Mouse (Mus musculus) gastrocnemius, postnatal 14 days (tissue): ENCODE measurements around the gene Wdr20. TPM values are rescaled to one million over a fixed set of nuclear protein-coding genes. Genes with fewer than 3 reads are reported as not detected.

Experiments
- DNase-seq: peaks from one replicate; pipeline ENCODE4 v3.0.0; 2021; ENCODE audit warnings: mixed read lengths
- intact Hi-C: fragments of 180-260 bp; cut with DNase I; formaldehyde crosslinking; loops from one replicate; pipeline ENCODE4 v1.15.1; 2025; ENCODE audit warnings: low total_unique reads
- total RNA-seq, 2 experiments: library from RNA; stranded (reverse); gene quantifications; 2 replicates each; pipeline ENCODE4 v1.2.3; 2021

The Wdr20 gene
- total RNA-seq, 2 experiments from 2014 or later, result 19.1 to 20.3 TPM

DNA sequence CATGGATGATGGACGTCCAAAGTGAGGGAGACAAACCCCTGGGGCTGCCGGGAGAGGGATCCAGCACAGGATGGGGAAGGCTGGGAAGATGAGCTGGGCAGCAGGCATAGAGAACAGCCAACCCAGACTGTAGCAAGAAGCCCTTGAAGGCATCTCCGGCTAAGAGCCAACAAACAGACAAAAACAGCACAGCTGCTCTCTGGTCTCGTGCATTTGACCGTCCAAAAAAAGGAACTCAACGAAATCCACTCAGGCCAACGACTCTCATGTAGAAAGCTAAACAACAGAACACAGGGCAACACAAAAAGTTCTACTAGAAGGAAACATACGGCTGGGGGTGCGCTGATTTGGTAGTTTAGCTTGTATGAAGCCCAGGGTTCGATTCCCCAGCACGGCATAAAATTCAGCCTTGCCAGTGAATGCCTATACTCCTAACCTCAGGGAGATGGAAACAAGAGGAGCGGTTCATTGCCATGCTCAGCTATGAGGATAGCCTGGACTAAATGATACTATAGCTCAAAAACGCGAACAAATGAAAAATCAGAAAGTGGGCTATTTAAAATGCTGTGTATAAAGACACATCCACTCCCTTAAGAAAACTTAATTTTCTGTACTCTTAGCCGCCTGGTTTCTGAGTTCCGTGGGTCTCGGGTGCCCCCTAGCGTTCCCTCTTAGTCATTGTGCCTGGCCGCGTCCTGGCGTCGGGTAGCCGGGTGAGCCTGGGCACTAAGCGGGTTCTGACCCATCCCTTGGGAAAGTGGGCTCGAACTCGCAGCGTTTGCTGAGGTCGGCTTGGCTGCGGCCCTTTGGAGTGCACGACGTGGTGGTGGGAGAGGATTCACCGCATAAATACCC, 105.7 kb downstream of the Wdr20 start:
- intact Hi-C loops, result loop anchor here (5.0 kb wide), 1 partner anchor 246 kb away; no protein-coding TSS in a partner anchor
- DNase-seq, result peak; percentile 80

DNA sequence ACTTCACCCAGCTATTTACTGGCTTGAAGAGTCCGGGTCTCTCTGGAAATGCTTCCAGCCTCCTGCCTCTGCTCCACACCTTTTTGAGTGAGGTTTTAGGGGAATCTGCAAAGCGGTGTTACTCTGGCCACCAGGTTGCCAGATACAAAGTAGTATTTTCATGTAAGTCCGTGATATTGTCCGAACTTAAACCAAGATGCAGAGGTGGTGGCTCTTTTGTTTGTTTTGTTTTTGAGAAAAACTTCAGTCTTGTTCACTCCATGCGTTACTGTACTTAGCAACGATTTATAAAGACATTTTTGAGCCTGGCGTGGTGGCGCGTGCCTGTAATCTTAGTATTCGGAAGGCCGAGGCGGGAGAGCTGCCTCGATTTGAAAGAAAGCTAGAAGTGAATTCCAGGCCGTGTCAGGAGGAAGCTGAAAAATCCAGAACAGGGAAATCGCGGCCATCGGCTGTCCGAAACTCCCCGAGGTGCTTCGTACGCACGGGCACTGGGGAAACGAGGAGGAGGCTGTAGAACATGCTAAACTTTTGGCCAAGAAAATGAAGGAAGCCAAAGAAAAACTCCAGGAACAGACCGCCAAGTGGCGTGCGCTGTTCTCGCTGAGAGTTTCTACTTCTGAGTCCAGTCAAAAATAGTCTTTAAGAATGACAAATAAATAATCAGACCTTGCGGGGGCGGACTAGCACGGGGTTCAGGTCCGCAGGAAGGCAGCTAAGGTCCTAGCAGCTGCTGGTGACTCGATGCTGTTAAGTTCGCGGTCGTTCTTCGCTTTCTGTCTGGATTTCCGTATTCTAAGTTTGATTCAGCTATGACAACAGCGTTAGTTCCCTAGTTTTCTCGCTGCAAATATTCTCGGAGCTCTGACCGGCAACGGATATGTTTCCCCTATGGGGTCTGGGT, 106.7 kb downstream of the Wdr20 start:
- no peak for DNase-seq
- intact Hi-C loops, result loop anchor here (5.0 kb wide), 1 partner anchor 247 kb away; no protein-coding TSS in a partner anchor

DNA sequence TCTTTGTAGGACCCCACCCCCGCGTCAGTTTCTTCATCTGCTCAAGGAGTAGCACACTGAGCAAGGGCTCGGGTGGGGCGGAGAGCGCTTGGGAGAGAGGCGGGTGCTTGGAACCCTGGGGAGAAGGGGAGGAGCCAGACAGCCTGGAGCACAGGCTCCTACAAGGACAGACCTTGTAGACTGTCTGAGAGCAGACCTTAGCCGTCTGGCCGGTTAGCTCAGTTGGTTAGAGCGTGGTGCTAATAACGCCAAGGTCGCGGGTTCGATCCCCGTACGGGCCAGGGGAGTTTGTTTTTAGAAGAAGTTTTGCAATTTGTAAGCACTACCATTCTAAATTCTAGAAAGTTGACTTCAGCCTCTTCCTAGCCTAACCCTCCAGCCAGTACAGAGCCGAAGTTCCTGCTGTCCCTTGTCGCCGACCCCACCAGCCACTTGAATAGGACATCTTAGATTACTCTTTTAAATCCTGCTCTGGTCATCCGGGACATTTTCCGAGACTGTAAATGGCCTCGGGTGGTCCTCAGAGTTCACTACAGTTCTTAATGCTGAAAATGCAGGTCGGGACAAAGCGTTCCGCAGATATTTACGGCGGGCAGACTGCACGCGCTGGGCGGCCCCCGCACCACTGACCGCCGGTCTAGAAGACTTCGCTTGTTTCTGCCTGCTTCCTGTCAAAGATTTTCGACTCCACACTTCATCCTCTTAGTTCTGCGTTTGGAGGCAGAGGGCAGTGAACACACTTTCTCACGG, 107.6 kb downstream of the Wdr20 start:
- intact Hi-C loops, result no loop called here
- DNase-seq, result peak; percentile 89

DNA sequence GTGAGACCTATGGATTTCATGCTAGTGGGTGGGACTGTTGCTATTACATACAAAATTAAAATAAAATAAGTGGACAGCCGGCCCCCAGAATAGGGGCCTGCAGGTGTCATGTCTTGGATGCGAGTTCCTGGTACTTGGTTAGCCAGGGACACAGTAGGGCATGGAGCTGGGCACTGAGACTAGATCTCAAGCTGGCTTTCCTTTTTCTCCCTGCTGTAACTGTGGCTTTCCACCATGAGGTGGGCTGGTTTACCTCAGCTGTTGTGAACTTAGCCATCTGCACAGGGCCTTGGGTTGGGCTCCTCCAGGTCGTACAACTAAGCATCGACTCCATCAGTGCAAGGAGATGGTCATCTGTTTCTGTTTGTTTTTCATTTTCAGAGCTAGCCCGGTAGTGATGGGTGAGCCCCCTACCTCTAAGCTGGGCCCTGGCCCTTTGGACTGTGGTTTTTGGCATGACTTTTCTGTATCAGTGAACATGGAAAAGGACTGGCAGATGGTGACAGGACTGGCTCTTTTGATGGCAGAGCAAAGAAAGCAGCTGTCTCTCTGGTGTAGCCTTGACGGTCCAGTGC, 108.5 kb downstream of the Wdr20 start:
- no peak for DNase-seq
- intact Hi-C loops, result no loop called here

DNA sequence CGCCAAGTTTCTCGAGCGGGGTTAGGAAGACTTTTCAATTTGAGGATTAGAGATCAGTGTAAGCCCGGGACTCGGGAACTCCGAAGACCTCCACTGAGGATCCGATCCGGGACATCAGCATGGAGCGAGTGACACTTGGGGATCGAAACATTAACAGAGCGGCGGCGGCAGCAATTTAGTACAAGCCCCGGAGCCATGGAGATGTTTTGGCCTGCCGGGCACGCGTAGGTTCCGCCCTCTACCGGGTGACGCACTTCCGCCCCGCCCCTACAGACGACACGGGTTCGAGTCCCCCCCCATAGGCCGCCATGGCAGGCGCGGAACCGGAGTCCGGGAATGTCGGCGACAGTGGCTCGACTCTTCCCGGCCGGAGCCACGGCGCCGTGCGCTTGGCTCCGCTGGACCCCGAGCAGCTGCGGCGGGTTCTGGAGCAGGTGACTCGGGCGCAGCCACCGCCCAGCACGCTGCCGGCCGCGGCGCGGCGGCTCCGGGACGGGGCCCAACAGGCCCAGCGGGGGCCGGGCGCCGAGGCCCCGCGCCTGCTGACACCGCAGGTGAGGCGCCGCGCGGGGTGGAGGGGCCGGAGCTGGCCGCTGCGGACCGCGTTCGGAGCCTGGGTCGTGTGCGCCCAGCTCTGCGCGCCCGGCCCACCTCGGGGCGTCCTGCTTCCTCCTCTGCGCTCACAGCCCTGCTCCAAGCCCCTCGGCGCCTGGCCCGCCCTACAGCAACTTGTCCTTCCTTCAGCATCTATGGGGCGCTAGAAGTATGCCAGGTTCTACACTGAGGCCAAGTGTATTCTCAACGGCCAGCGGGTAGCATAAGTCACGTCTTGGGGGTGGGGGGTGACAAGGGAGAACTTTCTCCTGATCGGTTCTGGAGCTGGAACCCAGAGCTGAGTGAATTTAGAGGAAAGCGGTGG, 112.5 kb downstream of the Wdr20 start, which contains the start of gene Zfp839:
Gene Zfp839, plus strand, starts transcription at position 244 of the 919 bp plus-strand sequence.
- intact Hi-C loops, result no loop called here
- DNase-seq, result peak; percentile 86

DNA sequence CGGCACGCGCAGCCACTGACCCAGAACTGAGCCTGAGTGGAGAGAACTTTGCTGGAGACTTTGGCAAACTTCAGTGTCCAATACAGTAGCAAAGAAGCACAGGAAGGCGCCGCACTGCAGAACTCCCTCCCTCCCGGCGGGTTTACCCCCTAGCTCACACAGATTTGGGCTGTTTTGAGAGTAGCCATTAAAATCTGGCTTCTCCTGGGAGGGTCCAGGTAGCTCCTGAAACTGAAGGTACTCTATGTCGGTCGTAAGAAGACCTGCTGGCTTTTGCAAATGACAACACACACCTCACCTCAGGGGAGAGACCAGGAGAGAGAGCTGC, 113.1 kb downstream of the Wdr20 start:
- DNase-seq, result no peak
- intact Hi-C loops, result no loop called here

DNA sequence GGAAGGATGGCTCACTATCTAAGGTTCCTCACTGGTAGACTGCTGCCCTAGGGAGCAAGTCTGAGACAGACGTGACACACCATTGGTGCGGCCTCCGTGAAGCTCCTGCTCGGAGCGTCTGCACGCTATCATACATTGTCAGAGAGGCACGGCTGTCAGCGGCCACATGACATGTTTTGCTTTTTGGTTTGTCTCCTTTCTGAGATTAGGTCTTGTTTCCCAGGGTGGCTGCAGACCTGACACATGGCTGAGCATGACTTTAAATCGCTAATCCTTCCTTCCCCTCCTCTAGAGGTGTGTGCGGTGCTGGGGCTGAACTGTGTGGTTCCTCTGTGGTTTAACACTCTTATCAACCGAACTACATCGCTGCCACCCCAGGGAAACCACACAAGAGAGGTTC, 113.7 kb downstream of the Wdr20 start:
- intact Hi-C loops, result no loop called here
- no peak for DNase-seq

DNA sequence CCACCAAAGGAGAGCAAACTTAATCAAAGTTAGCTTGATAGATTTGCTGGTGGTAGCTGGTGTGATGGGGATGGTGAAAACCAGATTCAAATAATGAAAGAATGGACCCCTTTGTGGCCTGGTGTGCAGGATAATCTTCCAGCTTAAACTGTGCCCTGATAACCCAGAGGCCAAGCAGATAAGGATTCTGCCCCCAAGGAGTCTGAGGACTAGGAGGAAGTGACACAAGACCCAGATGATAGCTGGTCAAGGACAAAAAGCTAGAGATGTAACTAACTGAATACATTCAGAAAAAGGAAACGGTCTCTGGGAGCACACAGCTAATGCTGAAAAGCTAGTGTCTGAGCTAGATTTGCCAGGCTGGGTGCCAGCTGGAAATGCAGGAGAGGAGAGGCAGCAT, 114.2 kb downstream of the Wdr20 start:
- intact Hi-C loops, result no loop called here
- DNase-seq, result no peak

Other genes with a start within 250 kb of the Wdr20 start
- 10 to 100 TPM; 63.0 to 69.7 TPM for gene Dync1h1, start 136.5 kb upstream of the Wdr20 start, total RNA-seq
- gene 1700001K19Rik, start 55.3 kb upstream of the Wdr20 start, total RNA-seq, result not detected
- gene Hsp90aa1, start 35.2 kb upstream of the Wdr20 start, total RNA-seq, result 10 to 100 TPM; 33.3 to 62.2 TPM
- under 1 TPM; 0.25 to 0.31 TPM for gene Mok, start 103.0 kb downstream of the Wdr20 start, total RNA-seq
- gene Zfp839, start 112.3 kb downstream of the Wdr20 start, total RNA-seq, result 1 to 10 TPM; 3.9 to 5.4 TPM
- gene Cinp, start 151.2 kb downstream of the Wdr20 start, total RNA-seq, result 10 to 100 TPM; 30.5 to 32.9 TPM
- gene Tecpr2, start 151.3 kb downstream of the Wdr20 start, total RNA-seq, result 1 to 10 TPM; 2.7 to 2.8 TPM
- gene Ankrd9, start 241.1 kb downstream of the Wdr20 start, total RNA-seq, result 100 to 1,000 TPM in 1 of 2 experiments, 10 to 100 TPM in 1; 87.2 to 221 TPM